Mouse (Mus musculus) intestine, embryonic 14.5 days (tissue): ENCODE results near the gene Mcm10. TPM values are rescaled to one million over a fixed set of nuclear protein-coding genes. Genes with fewer than 3 reads are reported as not detected.

Experiments used
- ATAC-seq: fragments of 200-750 bp; cut with Nextera tagmentation; replicated peaks from 2 replicates; pipeline ENCODE4 v1.8.0; 2017; ENCODE audit warnings: low read depth, moderate number of reproducible peaks, moderate TSS enrichment, moderate library complexity; ENCODE audit not compliant: low FRiP score, low TSS enrichment
- DNase-seq: peaks from one replicate; pipeline ENCODE4 v3.0.0-alpha.2; 2018; ENCODE audit warnings: low spot score
- H3K27ac ChIP-seq: fragments of 300-500 bp; sonication (generic); 2 replicates; pipeline ENCODE4 v1.5.1; 2014; ENCODE audit warnings: low read depth, mild to moderate bottlenecking, control low read depth
- H3K27me3 ChIP-seq: fragments of 300-500 bp; sonication (generic); replicated peaks from 2 replicates; pipeline ENCODE4 v1.6.1; 2014; ENCODE audit warnings: low read length, control low read depth; ENCODE audit not compliant: control insufficient read depth, insufficient read depth
- H3K36me3 ChIP-seq: fragments of 300-500 bp; sonication (generic); 2 replicates; pipeline ENCODE4 v1.6.1; 2014; ENCODE audit warnings: low read length, control low read depth; ENCODE audit not compliant: control insufficient read depth, insufficient read depth
- H3K4me1 ChIP-seq: fragments of 300-500 bp; sonication (generic); replicated peaks from 2 replicates; pipeline ENCODE4 v1.6.1; 2014; ENCODE audit warnings: low read length, control low read depth, mixed read lengths; ENCODE audit not compliant: control insufficient read depth, insufficient read depth
- H3K4me2 ChIP-seq: fragments of 300-500 bp; sonication (generic); 2 replicates; pipeline ENCODE4 v1.6.1; 2014; ENCODE audit warnings: low read length
- H3K4me3 ChIP-seq: fragments of 300-500 bp; sonication (generic); 2 replicates; pipeline ENCODE4 v1.5.1; 2014; ENCODE audit warnings: low read depth, low read length, control low read depth, mixed read lengths
- H3K9ac ChIP-seq: fragments of 300-500 bp; sonication (generic); 2 replicates; pipeline ENCODE4 v1.6.1; 2014; ENCODE audit warnings: mild to moderate bottlenecking, low read length
- H3K9me3 ChIP-seq: fragments of 300-500 bp; sonication (generic); 2 replicates; pipeline ENCODE4 v1.6.1; 2016; ENCODE audit warnings: low read length, control low read depth; ENCODE audit not compliant: control insufficient read depth
- WGBS: fragments of 180-500 bp; shearing (Covaris S2); extraction: QIAGEN DNeasy Blood & Tissue Kit; methylation state at CpG from one replicate; pipeline ENCODE4 v1.1.7; 2014; 5-methylcytosine and 5-hydroxymethylcytosine counted together
- polyA plus RNA-seq: library from polyadenylated mRNA; unstranded; fragments of >200 nt; fragmentation: Nextera tagmentation; extraction: Ambion mirVana; gene quantifications from 2 replicates; pipeline ENCODE4 v1.2.1, GENCODE M21; 2014

Mcm10 gene
- polyA plus RNA-seq, 1 experiment from 2014 or later, result 44.8 TPM

DNA sequence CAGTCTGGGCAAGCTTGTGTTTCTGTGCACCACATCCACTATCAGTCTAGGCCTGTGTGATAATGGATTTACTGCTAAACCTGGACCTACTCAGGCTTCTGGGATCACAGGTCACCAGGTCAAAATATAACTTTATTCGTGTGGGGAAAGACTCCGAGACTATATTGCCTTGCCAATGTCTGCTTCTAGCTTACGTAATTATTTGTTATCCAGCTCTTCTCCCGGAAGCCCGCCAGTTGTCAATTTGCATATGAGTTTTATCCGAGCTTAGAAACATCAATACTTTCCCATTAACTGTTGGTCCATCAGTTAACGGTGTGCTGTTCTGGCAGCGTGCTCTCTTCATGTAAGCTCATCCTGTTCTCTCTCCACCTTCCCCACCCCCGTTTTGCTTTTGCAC is 22.6 kb upstream of the Mcm10 start:
- Histone ChIP-seq H3K27me3 (no peaks in the 10 kb centered on the region), H3K36me3 (no peaks in the 10 kb centered on the region), H3K4me3 (no peak overlapping the region), H3K4me1 (no peaks in the 10 kb centered on the region), H3K27ac (no peak overlapping the region), H3K4me2 (no peak overlapping the region), H3K9ac (no peak overlapping the region), H3K9me3 (no peaks in the 10 kb centered on the region)
- 78% methylated on average over 9 of the region's 9 CpGs for WGBS
- ATAC-seq (no peak), DNase-seq (no peak)

DNA sequence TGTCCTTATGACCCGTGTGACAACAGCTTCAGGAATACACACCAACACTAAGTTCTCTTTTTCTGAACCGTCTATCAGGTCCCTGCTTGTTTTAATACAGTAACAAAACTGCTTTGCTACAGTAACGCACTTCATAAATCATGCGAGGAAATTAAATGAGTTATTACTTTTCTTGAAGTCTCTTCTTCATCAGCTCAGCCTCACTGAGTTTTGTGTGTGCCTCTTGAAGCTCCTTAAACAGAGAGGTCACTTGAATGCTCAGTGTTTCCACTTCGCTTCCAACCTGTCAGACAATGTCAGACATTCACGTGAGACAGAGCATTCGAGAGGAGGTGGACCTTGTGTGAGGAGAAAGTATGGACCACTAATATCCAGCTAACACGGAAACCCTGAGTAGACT is 22.2 kb upstream of the Mcm10 start:
- WGBS, result 83% methylated on average over 8 of the region's 8 CpGs
- ATAC-seq, result no peak

DNA sequence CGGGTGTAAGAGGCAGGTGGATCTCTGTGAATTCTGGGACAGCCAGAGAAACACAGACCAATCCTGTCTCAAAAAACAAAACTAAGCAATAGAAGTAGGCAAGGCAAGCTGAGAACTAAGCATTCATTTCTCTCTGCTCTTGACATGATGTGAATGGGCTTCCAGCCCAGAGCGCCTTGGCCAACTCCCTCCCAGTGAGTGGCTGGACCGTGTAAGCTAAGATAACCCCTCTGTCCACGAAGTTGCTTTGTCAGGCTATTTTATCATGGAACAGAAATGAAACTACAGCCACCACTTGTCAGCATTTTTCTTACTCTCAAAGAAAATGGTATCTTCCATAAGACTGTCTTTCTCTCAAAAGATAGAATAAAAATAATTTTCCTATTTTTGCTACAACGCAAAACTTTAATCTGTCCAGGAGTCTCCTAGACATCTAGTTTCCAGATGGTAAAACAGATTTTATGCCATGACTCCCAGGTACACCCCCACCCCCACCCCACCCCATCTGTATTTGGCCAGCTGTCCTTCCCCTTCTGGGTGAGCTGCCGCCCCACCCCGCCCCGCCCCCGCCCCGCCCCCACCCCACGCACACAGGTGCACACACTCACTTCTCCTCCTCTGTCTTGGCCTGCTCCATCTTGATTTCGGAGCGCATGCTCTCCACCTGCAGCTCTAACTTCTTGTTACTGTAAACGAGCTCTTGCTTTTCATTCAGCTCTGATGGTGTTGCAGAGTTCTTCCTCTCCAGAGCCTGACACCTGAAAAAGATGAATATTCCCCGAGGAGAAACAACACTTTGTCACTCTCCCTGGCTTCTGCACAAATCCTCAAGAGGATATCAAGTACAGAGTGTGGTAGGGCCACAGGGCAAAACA is 21.2 kb upstream of the Mcm10 start:
- no peaks in the 10 kb centered on the region for H3K9me3 ChIP-seq
- no peak for DNase-seq
- no peak for ATAC-seq
- H3K4me3 ChIP-seq, result no peak overlapping the region
- 70% methylated on average over 15 of the region's 15 CpGs for WGBS
- H3K36me3 ChIP-seq, result no peaks in the 10 kb centered on the region
- H3K4me1 ChIP-seq, result no peaks in the 10 kb centered on the region
- H3K9ac ChIP-seq, result no peak overlapping the region
- H3K27me3 ChIP-seq, result no peaks in the 10 kb centered on the region
- H3K27ac ChIP-seq, result no peak overlapping the region
- H3K4me2 ChIP-seq, result no peak overlapping the region

More for the DNA sequence above, 22.2 kb upstream of the Mcm10 start:
- Histone ChIP-seq H3K36me3 (no peaks in the 10 kb centered on the region), H3K9me3 (no peaks in the 10 kb centered on the region), H3K27ac (no peak overlapping the region), H3K4me1 (no peaks in the 10 kb centered on the region), H3K9ac (no peak overlapping the region), H3K4me3 (no peak overlapping the region), H3K4me2 (no peak overlapping the region), H3K27me3 (no peaks in the 10 kb centered on the region)
- DNase-seq, result no peak

DNA sequence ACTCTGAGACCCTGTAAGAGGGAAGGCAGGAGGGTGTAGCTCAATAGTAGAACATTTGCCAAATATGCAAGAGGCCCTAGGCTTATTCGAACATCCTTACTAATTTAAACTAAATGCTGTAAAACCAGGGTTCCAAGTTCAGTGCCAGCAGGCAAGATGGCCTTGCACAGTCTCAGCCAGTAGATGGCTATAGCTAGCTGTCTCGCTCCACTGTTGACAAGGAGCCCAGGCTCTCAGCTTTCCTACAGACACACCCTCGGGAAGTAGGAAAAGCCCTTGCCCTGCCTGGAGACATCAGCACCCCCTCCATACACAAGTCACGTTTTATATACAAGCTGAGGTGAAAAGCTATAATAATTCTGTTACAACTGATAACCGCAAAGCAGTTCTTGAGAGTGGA is 20.1 kb upstream of the Mcm10 start:
- 60% methylated on average over 5 of the region's 5 CpGs for WGBS
- Histone ChIP-seq H3K27ac (no peak overlapping the region), H3K4me3 (no peak overlapping the region), H3K36me3 (no peaks in the 10 kb centered on the region), H3K9ac (no peak overlapping the region), H3K4me1 (no peaks in the 10 kb centered on the region), H3K9me3 (no peaks in the 10 kb centered on the region), H3K27me3 (no peaks in the 10 kb centered on the region), H3K4me2 (no peak overlapping the region)
- no peak; the same call in 1 of the 2 replicates for ATAC-seq
- no peak for DNase-seq

DNA sequence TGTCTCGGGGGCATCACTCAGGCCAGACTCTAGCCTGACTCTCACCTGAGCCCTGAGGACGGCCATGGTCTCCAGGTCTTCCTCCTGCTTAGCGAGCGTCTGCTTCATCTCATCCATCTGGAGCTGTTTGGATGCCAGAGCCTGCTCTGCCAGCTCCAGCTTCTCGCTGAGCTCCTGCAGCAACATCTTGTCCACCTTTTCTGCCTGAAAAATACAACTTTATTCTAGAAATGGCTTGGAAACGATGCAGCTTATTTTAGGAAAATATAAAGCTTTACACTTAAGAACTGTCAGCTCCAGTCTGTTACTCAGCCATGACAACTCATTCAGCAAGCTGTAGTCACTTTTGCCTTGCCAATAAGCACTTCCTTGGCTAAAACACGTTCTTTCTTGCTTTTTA is 18.6 kb upstream of the Mcm10 start:
- no peak overlapping the region for H3K27ac ChIP-seq
- ATAC-seq (no peak), DNase-seq (no peak)
- no peaks in the 10 kb centered on the region for H3K4me1 ChIP-seq
- no peaks in the 10 kb centered on the region for H3K27me3 ChIP-seq
- H3K36me3 ChIP-seq, result no peaks in the 10 kb centered on the region
- H3K9ac ChIP-seq, result no peak overlapping the region
- H3K4me2 ChIP-seq, result no peak overlapping the region
- WGBS, result 73% methylated on average over 7 of the region's 7 CpGs
- H3K9me3 ChIP-seq, result no peaks in the 10 kb centered on the region
- no peak overlapping the region for H3K4me3 ChIP-seq

DNA sequence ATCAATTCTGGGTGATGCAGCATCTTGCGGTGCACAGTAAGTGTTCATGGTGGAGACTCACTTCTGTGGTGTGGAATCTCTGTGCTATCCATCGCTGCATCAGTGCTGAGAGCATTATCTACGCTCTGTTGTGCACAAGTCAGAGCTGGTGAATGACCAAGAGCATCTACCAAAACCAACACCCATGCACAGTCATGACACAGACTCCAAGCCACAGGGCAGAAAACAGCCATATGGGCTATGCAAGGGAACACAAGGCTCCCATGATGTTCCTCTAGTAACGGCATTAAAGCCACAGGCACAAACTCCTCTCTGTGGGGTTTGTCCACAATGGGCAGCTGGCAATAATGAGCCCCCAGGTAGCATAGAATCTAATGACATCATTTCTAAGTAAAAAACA is 17.2 kb upstream of the Mcm10 start:
- ATAC-seq (no peak), DNase-seq (no peak)
- Histone ChIP-seq H3K27me3 (no peaks in the 10 kb centered on the region), H3K9me3 (no peaks in the 10 kb centered on the region), H3K4me1 (no peaks in the 10 kb centered on the region), H3K4me3 (no peak overlapping the region), H3K27ac (no peak overlapping the region), H3K4me2 (no peak overlapping the region), H3K36me3 (no peaks in the 10 kb centered on the region), H3K9ac (no peak overlapping the region)
- 92% methylated on average over 4 of the region's 4 CpGs for WGBS

DNA sequence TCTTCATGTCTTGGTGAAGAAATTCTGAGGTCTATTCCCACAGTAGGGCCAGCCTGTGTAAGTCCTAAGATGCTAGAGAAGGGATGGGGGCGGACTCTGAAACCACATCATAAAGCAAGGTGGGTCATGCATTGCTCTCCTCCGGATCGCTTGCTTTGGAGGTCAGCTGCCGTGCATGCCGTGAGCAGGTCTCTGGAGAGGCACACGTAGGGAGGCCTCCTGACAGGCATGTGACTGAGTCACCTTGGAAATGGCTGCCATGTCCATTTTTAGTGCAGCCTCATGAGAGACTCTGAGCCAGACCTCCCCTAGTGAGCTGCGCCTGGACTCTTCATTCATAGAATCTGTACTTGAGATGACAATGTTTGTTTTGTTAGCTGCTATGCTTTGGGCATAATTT is 15.5 kb upstream of the Mcm10 start:
- Histone ChIP-seq H3K36me3 (no peaks in the 10 kb centered on the region), H3K4me1 (no peaks in the 10 kb centered on the region), H3K4me3 (no peak overlapping the region), H3K4me2 (no peak overlapping the region), H3K27ac (no peak overlapping the region), H3K9me3 (no peaks in the 10 kb centered on the region), H3K9ac (no peak overlapping the region), H3K27me3 (no peaks in the 10 kb centered on the region)
- ATAC-seq (no peak), DNase-seq (no peak)
- 78% methylated on average over 7 of the region's 7 CpGs for WGBS

DNA sequence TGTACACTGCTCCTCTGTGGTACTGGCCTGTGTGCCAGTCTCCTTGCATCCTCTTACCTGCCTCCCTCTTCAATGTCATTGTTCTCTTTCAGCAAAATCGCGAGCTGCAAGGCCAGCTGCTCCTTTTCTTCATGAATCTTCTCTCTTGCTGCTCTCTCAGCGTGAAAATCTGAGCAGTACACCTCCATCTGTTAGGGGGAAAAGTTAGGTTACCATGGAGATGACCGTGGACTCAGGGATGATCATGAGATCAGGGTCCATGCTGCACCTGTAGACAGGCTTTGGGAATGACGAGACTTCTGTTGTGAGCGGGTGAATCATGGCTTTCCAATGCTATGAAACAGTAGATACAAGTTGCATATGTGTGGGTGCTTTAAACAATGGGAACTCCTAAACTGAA is 14.5 kb upstream of the Mcm10 start:
- Histone ChIP-seq H3K4me1 (no peaks in the 10 kb centered on the region), H3K9me3 (no peaks in the 10 kb centered on the region), H3K27ac (no peak overlapping the region), H3K27me3 (no peaks in the 10 kb centered on the region), H3K36me3 (no peaks in the 10 kb centered on the region), H3K9ac (no peak overlapping the region), H3K4me3 (no peak overlapping the region), H3K4me2 (no peak overlapping the region)
- DNase-seq, result no peak
- WGBS, result 78% methylated on average over 6 of the region's 6 CpGs
- no peak for ATAC-seq

DNA sequence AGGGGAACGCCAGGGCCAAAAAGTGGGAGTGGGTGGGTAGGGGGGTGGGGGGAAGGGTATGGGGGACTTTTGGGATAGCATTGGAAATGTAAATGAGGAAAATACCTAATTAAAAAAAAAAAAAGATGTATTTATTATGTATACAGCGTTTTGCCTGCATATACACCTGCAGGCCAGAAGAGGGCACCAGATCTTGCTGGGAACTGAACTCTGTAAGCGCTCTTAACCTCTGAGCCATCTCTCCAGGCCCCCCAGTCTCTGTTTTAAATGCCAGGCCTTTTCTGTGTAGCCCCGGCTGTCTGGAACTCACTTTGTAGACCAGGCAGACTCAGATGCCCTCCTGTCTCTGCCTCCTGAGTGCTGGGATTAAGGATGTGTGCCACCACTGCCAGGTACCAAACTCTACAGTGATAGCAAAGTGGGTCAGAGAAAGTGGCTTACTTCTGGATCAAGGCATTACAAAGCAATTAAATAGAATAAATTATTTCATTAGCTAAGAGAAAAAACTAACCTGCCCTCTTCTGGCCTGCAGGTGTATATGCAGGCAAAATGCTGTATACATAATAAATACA is 12.7 kb upstream of the Mcm10 start:
- DNase-seq (no peak), ATAC-seq (no peak)
- no peak overlapping the region for H3K9ac ChIP-seq
- WGBS, result 46% methylated on average over 3 of the region's 4 CpGs
- H3K27me3 ChIP-seq, result no peaks in the 10 kb centered on the region
- H3K4me2 ChIP-seq, result no peak overlapping the region
- no peaks in the 10 kb centered on the region for H3K36me3 ChIP-seq
- no peak overlapping the region for H3K4me3 ChIP-seq
- no peaks in the 10 kb centered on the region for H3K9me3 ChIP-seq
- no peaks in the 10 kb centered on the region for H3K4me1 ChIP-seq
- no peak overlapping the region for H3K27ac ChIP-seq
